Mouse (Mus musculus): ENCODE data around the gene Il22ra2.

GRCm38 (mm10) chr10:19639630-19640029 lies 17.8 kb downstream of the Il22ra2 start:
- no peak for TF ChIP-seq CTCF (IDR thresholded peaks at IDR 0.05 in 2 of 3, conservative IDR thresholded peaks at IDR 0.05 in 1 of 3; ENCODE audit: control insufficient read depth in 1 of 3, insufficient read depth in 1 of 3, low read depth in 2 of 3, low read length in 3 of 3, poor library complexity in 1 of 3, severe bottlenecking in 1 of 3)
- no peak for TF ChIP-seq POLR2A (IDR thresholded peaks at IDR 0.05; ENCODE audit: control insufficient read depth in 1 of 2, insufficient read depth in 1 of 2, low read depth in 1 of 2, low read length in 2 of 2, poor library complexity in 1 of 2)
- TF ChIP-seq UBTF (IDR thresholded peaks at IDR 0.05; ENCODE audit: borderline replicate concordance, insufficient read depth, low read depth, low read length) = no peak
- no peak for TF ChIP-seq ZKSCAN1 (IDR thresholded peaks at IDR 0.05; ENCODE audit: low read depth, low read length)
- no peak for TF ChIP-seq CHD2 (IDR thresholded peaks at IDR 0.05; ENCODE audit: low read length)
- TF ChIP-seq POLR2AphosphoS2 (IDR thresholded peaks at IDR 0.05; ENCODE audit: low read length) = no peak
- no peak for TF ChIP-seq NRF1 (IDR thresholded peaks at IDR 0.05; ENCODE audit: insufficient read depth, low read depth, low read length, poor library complexity, severe bottlenecking)
- TF ChIP-seq RAD21 (IDR thresholded peaks at IDR 0.05; ENCODE audit: low read depth, low read length) = no peak
- TF ChIP-seq SIN3A (IDR thresholded peaks at IDR 0.05; ENCODE audit: low read length) = no peak
- TF ChIP-seq ELF1 (IDR thresholded peaks at IDR 0.05; ENCODE audit: low read depth, low read length) = no peak
- TF ChIP-seq JUND (IDR thresholded peaks at IDR 0.05; ENCODE audit: low read depth, low read length) = no peak
- no peak for TF ChIP-seq POLR2AphosphoS5 (IDR thresholded peaks at IDR 0.05; ENCODE audit: borderline replicate concordance, low read depth, low read length)
- no peak for TF ChIP-seq TAL1 (IDR thresholded peaks at IDR 0.05; ENCODE audit: low read length)

All from MEL (cell line).